Mouse (Mus musculus): ENCODE data around the gene Rnase10.
"Not testable (repeated sequence)": the region's sequence is repeated elsewhere in the genome, so short reads cannot be mapped to it uniquely, and the experiment has no call there.

The Rnase10 gene

GRCm38 (mm10) chr14:51007152-51007801 lies at the start of gene Rnase10:
TSS of gene Rnase10 (plus strand) at chr14:51007751.
- DNase-seq = no peak

- not testable (repeated sequence) for DNase-seq
These were observed 49.1 kb upstream of the Rnase10 start for GRCm38 (mm10) chr14:50958289-50958995.

- no peak for DNase-seq
These were observed 39.2 kb upstream of the Rnase10 start for GRCm38 (mm10) chr14:50968216-50968980.

- no peak for DNase-seq
These were observed 38.5 kb upstream of the Rnase10 start for GRCm38 (mm10) chr14:50969041-50969440.

GRCm38 (mm10) chr14:50969558-50970544 lies 37.7 kb upstream of the Rnase10 start:
- no peak for DNase-seq

GRCm38 (mm10) chr14:50970822-50971221 lies 36.7 kb upstream of the Rnase10 start:
- no peak for DNase-seq

GRCm38 (mm10) chr14:50973054-50973453 lies 34.5 kb upstream of the Rnase10 start:
- not testable (repeated sequence) for DNase-seq

GRCm38 (mm10) chr14:50973700-50974099 lies 33.9 kb upstream of the Rnase10 start:
- DNase-seq = no peak

GRCm38 (mm10) chr14:50975001-50975400 lies 32.5 kb upstream of the Rnase10 start:
- no peak for DNase-seq

GRCm38 (mm10) chr14:50976674-50977073 lies 30.9 kb upstream of the Rnase10 start:
- peak in 1 of 2 experiments; percentile 27 for DNase-seq

- not testable (repeated sequence) for DNase-seq
These were observed 29.1 kb upstream of the Rnase10 start for GRCm38 (mm10) chr14:50978451-50978850.

GRCm38 (mm10) chr14:50979631-50980030 lies 27.9 kb upstream of the Rnase10 start:
- DNase-seq = no peak

GRCm38 (mm10) chr14:50981207-50981606 lies 26.3 kb upstream of the Rnase10 start:
- peak; percentile 34 to 39 for DNase-seq

- peak; percentile 43 to 52 for DNase-seq
These were observed 25.7 kb upstream of the Rnase10 start for GRCm38 (mm10) chr14:50981837-50982236.

- no peak for DNase-seq
These were observed 19.9 kb upstream of the Rnase10 start for GRCm38 (mm10) chr14:50987668-50988067.

GRCm38 (mm10) chr14:50991037-50991436 lies 16.5 kb upstream of the Rnase10 start:
- no peak for DNase-seq

- peak; percentile 35 to 41 for DNase-seq
These were observed 10.5 kb upstream of the Rnase10 start for GRCm38 (mm10) chr14:50997088-50997487.

- DNase-seq = no peak
These were observed 9.4 kb upstream of the Rnase10 start for GRCm38 (mm10) chr14:50997999-50998666.

GRCm38 (mm10) chr14:51007914-51008713 lies 563 bp downstream of the Rnase10 start:
- no peak for DNase-seq

GRCm38 (mm10) chr14:51008781-51009180 lies 1.2 kb downstream of the Rnase10 start:
- no peak for DNase-seq

GRCm38 (mm10) chr14:51009572-51009971 lies 2.0 kb downstream of the Rnase10 start:
- no peak for DNase-seq

Measured in B cell, adult 2 months (primary cell).